Mouse (Mus musculus): ENCODE measurements at regions not wholly inside any gene's neighbourhood (a gene's known extent, or its start where the extent isn't known, plus 50 kb on each side); places are given as distances from the start of the nearest gene placed in this dataset.

- TF ChIP-seq POLR2A (IDR thresholded peaks at IDR 0.05; ENCODE audit: insufficient read depth, low read depth, low read length) (no peak), CTCF (IDR thresholded peaks at IDR 0.05) (no peak), EP300 (IDR thresholded peaks at IDR 0.05; ENCODE audit: insufficient read depth, low read depth, low read length) (0 out of 2 replicates have a peak, but pooled peaks have one; percentile 56)
Observed at GRCm38 (mm10) chr10:37617708-37618300, 479.1 kb upstream of the Marcks start.
